Mouse (Mus musculus) embryonic facial prominence, embryonic 10.5 days (tissue): ENCODE measurements around the gene Troap. TPM values are rescaled to one million over a fixed set of nuclear protein-coding genes. Genes with fewer than 3 reads are reported as not detected.

Experiments
- DNase-seq: peaks from one replicate; pipeline ENCODE4 v3.0.0-alpha.2; 2017; ENCODE audit warnings: low spot score
- H3K27ac ChIP-seq: fragments of 300-500 bp; sonication (generic); replicated peaks from 2 replicates; pipeline ENCODE4 v1.5.1; 2016; ENCODE audit warnings: mild to moderate bottlenecking
- H3K27me3 ChIP-seq: fragments of 300-500 bp; sonication (generic); replicated peaks from 2 replicates; pipeline ENCODE4 v1.6.1; 2016; ENCODE audit warnings: low read depth, mild to moderate bottlenecking; ENCODE audit not compliant: poor library complexity, severe bottlenecking
- H3K36me3 ChIP-seq: fragments of 300-500 bp; sonication (generic); replicated peaks from 2 replicates; pipeline ENCODE4 v1.6.1; 2016; ENCODE audit warnings: mild to moderate bottlenecking, moderate library complexity
- H3K4me1 ChIP-seq: fragments of 300-500 bp; sonication (generic); 2 replicates; pipeline ENCODE4 v1.6.1; 2016
- H3K4me3 ChIP-seq: fragments of 300-500 bp; sonication (generic); 2 replicates; pipeline ENCODE4 v1.5.1; 2016; ENCODE audit warnings: mild to moderate bottlenecking, moderate library complexity
- H3K9me3 ChIP-seq: fragments of 300-500 bp; sonication (generic); 2 replicates; pipeline ENCODE4 v1.6.1; 2016; ENCODE audit warnings: mild to moderate bottlenecking
- WGBS: fragments of 180-500 bp; shearing (Covaris S2); methylation state at CpG from one replicate; pipeline ENCODE4 v1.1.7; 2016; 5-methylcytosine and 5-hydroxymethylcytosine counted together
- polyA plus RNA-seq: library from polyadenylated mRNA; unstranded; fragments of >200 nt; fragmentation: Nextera tagmentation; extraction: Ambion mirVana; gene quantifications from 2 replicates; pipeline ENCODE4 v1.2.1, GENCODE M21; 2016

The Troap gene
- polyA plus RNA-seq: 49.8 and 53.1 TPM in 2 replicates

- 25% methylated on average over 9 of the region's 9 CpGs for WGBS
- Histone ChIP-seq H3K4me3 (peak within 1 kb of the TSS; percentile 85), H3K36me3 (peaks cover 28% of the 10 kb centered on the region), H3K4me1 (peaks cover 38% of the 10 kb centered on the region), H3K9me3 (no peaks in the 10 kb centered on the region), H3K27me3 (no peaks in the 10 kb centered on the region), H3K27ac (peak within 1 kb of the TSS; percentile 94)
- no peak for DNase-seq
Measured at GRCm38 (mm10) chr15:99074019-99074599, at the start of gene Troap. Troap (plus strand) TSS chr15:99074575.

DNA sequence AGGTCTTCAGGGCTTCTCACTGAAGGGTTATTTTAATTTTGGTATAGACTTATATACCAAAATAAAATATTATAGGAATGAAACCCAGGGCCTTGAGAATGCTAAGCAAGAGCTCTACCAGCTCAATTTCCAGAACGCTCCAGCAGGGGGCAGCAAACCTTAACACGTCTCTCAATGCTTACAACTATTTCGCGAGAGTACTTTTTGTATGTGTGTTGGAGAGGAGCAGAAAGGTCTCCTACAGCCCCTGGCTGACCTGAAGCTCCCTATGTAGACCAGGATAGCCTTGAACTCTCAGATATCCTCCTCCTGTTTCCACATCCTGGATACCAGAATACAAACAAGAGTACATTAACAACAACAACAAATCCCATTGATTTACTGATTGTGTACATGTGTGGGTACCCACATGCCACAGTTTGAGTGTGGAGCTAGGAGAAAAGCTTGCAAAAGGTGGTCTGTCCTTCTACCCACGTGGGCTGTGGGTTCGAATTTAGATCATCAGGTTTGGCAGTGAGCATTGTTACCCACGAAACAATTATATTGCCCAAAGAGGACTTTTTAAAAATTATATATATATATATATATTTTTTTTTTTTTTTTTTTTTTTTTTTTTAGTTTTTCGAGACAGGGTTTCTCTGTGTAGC, 49.6 kb upstream of the Troap start:
- peak; percentile 85 for DNase-seq
- Histone ChIP-seq H3K27me3 (no peaks in the 10 kb centered on the region), H3K4me3 (no peak overlapping the region), H3K9me3 (peaks cover 5% of the 10 kb centered on the region; the same call in 1 of the 2 replicates), H3K36me3 (no peaks in the 10 kb centered on the region), H3K27ac (no peak overlapping the region), H3K4me1 (peaks cover 14% of the 10 kb centered on the region)
- 22% methylated on average over 7 of the region's 8 CpGs for WGBS

DNA sequence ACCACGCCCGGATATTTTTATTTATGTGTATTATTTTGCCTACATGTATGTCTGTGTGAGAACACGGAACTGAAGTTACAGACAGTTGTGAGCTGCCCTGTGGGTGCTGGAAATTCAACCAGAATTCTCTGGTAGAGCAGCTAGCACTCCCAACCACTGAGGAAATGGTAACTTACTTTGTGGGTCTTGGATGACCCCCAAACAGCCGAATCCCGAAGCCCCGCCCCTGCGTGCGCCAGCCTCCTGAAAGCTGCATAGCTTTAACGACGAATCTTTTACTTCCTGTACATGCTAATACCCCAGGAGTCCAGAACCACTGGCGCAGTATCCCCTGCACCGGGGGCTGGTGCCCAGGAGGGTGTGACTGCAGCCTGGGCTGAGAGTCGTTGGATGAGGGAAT, 49.0 kb upstream of the Troap start:
- Histone ChIP-seq H3K36me3 (no peaks in the 10 kb centered on the region), H3K4me1 (peaks cover 19% of the 10 kb centered on the region), H3K9me3 (peaks cover 5% of the 10 kb centered on the region; the same call in 1 of the 2 replicates), H3K27ac (no peak overlapping the region), H3K4me3 (no peak overlapping the region), H3K27me3 (no peaks in the 10 kb centered on the region)
- WGBS: 76% methylated on average over 13 of the region's 13 CpGs
- DNase-seq: no peak

DNA sequence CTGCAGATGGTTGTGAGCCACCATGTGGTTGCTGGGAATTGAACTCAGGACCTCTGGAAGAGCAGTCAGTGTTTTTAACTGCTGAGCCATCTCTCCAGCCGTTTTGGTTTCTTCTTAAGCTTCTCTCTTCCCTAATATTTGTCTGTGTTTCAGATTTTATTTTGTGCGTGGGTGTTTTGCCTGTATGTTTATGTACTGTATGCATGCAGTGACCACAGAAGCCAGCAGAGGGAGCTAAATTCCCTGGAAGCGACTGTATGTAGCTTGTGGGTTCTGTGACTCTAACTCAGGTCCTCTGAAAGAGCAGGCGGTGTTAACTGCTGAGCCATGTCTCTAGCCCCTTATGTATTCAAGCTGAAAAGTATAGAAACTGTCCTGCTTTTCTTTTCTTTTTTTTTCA, 48.1 kb upstream of the Troap start:
- Histone ChIP-seq H3K36me3 (no peaks in the 10 kb centered on the region), H3K27ac (no peak overlapping the region), H3K27me3 (no peaks in the 10 kb centered on the region), H3K4me1 (peaks cover 26% of the 10 kb centered on the region), H3K9me3 (peaks cover 3% of the 10 kb centered on the region; the same call in 1 of the 2 replicates), H3K4me3 (no peak overlapping the region)
- DNase-seq: peak; percentile 41
- WGBS: 57% methylated on average over 4 of the region's 4 CpGs

- peaks cover 34% of the 10 kb centered on the region for H3K4me1 ChIP-seq
- no peaks in the 10 kb centered on the region for H3K27me3 ChIP-seq
- no peak overlapping the region for H3K27ac ChIP-seq
- H3K36me3 ChIP-seq: no peaks in the 10 kb centered on the region
- H3K9me3 ChIP-seq: no peaks in the 10 kb centered on the region
- DNase-seq: no peak
- WGBS: 76% methylated on average over 5 of the region's 5 CpGs
- no peak overlapping the region for H3K4me3 ChIP-seq
Measured at GRCm38 (mm10) chr15:99027116-99027515, 47.3 kb upstream of the Troap start.

- H3K36me3 ChIP-seq: peaks cover 4% of the 10 kb centered on the region
- peak; percentile 65 for DNase-seq
- WGBS: 3% methylated on average over 10 of the region's 10 CpGs
- peaks cover 45% of the 10 kb centered on the region for H3K4me1 ChIP-seq
- peak overlapping the region; percentile 72 for H3K4me3 ChIP-seq
- peak overlapping the region; percentile 90 for H3K27ac ChIP-seq
- no peaks in the 10 kb centered on the region for H3K27me3 ChIP-seq
- no peaks in the 10 kb centered on the region for H3K9me3 ChIP-seq
Measured at GRCm38 (mm10) chr15:99028874-99029458, 45.4 kb upstream of the Troap start.

DNA sequence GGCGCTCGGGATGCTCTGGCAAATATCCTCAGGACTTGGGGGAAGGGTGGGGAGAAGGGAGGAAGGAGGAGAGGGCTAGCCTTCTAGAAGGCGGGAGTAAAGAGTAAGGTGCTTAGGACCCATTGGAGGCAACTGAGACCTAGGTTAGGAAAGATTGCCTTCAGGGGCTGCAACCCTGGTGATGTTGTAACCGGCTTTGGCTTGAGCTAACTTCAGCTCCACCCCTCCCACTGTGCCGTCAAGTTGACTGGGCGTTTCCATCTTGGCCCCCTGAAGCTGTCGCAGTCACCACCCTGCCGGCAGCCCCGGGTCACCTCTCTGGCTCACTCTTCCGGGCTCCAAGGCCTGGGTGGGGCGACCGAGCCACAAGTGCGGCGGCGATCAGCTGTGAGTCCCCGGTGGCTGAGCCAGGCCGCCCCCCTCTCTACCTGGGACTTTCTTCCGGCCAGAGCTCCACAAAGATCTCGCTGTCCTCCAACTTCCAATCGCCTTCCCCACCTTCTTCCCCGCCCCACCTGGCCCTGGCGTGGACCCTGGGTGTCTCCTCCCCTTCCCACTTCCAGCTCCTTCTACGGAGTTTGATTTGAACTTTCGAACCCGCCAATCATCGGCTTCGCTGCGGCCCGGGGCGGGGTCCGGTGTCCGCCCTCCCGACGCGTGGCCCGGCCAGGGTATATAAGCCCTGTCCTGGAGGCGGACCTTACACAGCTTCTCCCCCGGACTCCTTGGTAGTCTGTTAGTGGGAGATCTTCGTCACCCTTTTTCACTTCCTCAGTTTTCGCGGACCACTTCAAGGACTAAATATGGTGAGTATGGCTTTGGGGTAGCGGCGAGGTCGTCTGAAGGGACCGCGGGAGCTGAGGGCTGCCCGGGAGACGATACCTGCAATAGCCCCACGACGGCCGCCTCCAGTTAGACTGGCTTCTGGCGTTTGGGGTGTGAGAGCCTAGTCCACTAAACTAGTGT, 44.5 kb upstream of the Troap start, which contains the start of gene Tuba1c:
TSS of gene Tuba1c (plus strand) at position 273 of the 966 bp plus-strand sequence.
- H3K27ac ChIP-seq: peak within 1 kb of the TSS; percentile 90
- DNase-seq: peak; percentile 96
- no peaks in the 10 kb centered on the region for H3K27me3 ChIP-seq
- H3K4me3 ChIP-seq: peak within 1 kb of the TSS; percentile 72
- H3K36me3 ChIP-seq: peaks cover 10% of the 10 kb centered on the region
- no peaks in the 10 kb centered on the region for H3K9me3 ChIP-seq
- 2% methylated on average over 52 of the region's 52 CpGs for WGBS
- peaks cover 45% of the 10 kb centered on the region for H3K4me1 ChIP-seq

DNA sequence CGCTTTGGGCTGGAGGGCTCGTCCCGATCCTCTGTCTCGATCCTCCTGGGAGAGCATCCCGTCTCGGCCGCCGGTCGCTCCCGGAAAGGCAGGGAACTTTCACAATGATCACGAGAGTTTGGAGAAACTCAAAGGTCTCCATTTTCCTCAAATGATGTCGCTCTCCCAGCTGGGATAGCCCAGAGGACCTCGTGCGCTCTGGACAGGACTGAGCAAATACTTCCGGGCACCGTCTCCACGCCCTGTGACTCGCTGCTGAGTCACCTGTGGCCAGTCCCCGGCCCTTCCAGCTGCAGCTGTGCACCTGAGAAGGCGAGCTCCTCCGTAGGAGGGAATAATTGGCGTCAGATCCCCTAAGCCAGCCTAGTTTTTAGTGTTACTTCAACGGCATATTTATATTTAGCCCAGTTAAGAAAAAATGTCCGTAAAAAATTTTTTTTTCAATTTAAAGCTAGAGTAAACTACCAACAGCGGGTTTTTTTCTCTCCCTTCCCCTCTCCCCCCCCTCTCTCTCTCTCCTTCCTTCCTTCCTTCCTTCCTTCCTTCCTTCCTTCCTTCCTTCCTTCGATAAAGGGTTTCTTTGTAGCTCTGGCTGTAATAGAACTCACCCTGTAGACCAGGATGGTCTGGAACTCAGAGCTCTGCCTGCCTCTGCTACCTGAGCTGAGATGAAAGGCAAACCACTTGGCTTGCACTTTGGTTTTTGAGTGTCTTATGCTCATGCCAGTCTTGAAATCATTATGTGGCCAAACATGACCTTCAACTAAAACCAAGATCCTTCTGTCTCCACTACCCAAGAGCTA, 43.6 kb upstream of the Troap start:
- Histone ChIP-seq H3K4me1 (peaks cover 45% of the 10 kb centered on the region), H3K9me3 (no peaks in the 10 kb centered on the region), H3K4me3 (peak overlapping the region; percentile 72), H3K27ac (peak overlapping the region; percentile 90), H3K36me3 (peaks cover 19% of the 10 kb centered on the region), H3K27me3 (no peaks in the 10 kb centered on the region)
- 14% methylated on average over 26 of the region's 26 CpGs for WGBS
- peak; percentile 45 for DNase-seq

GRCm38 (mm10) chr15:99031388-99031675, 43.0 kb upstream of the Troap start:
- WGBS: 90% methylated on average over 4 of the region's 4 CpGs
- Histone ChIP-seq H3K27ac (no peak overlapping the region), H3K9me3 (no peaks in the 10 kb centered on the region), H3K4me1 (peaks cover 45% of the 10 kb centered on the region), H3K36me3 (peaks cover 25% of the 10 kb centered on the region), H3K27me3 (no peaks in the 10 kb centered on the region), H3K4me3 (peak overlapping the region; percentile 72)
- no peak for DNase-seq

GRCm38 (mm10) chr15:99032041-99032725, 42.2 kb upstream of the Troap start:
- H3K4me3 ChIP-seq: peak overlapping the region; percentile 72
- H3K4me1 ChIP-seq: peaks cover 45% of the 10 kb centered on the region
- H3K9me3 ChIP-seq: no peaks in the 10 kb centered on the region
- WGBS: 82% methylated on average over 9 of the region's 9 CpGs
- H3K27me3 ChIP-seq: no peaks in the 10 kb centered on the region
- DNase-seq: no peak
- peak overlapping the region; percentile 1; the same call in 1 of the 2 replicates for H3K27ac ChIP-seq
- peaks cover 31% of the 10 kb centered on the region for H3K36me3 ChIP-seq

- Histone ChIP-seq H3K27me3 (no peaks in the 10 kb centered on the region), H3K9me3 (no peaks in the 10 kb centered on the region), H3K36me3 (peaks cover 32% of the 10 kb centered on the region), H3K27ac (0 out of 2 replicates have a peak overlapping the region, but pooled peaks have one; percentile 49), H3K4me1 (peaks cover 45% of the 10 kb centered on the region), H3K4me3 (peak overlapping the region; percentile 72)
- no peak for DNase-seq
- 76% methylated on average over 7 of the region's 7 CpGs for WGBS
Measured at GRCm38 (mm10) chr15:99032726-99033250, 41.6 kb upstream of the Troap start.
